Mouse (Mus musculus): Measurements from ENCODE around the gene Acbd3. TPM values are rescaled to one million over a fixed set of nuclear protein-coding genes. Genes with fewer than 3 reads are reported as not detected.

Acbd3 gene
- 10 to 100 TPM; 12.2 to 12.9 TPM for total RNA-seq (2021)
- long read RNA-seq, experiment 1, partial matches to known transcripts, result 0 of 2 reads
- long read RNA-seq, experiment 1, other reads (novel, unspliced or antisense), result 0 of 2 reads
- long read RNA-seq, experiment 2, transcript Acbd3-201 (8 exons, 3,471 nt), result major isoform, 12 of 19 reads
- long read RNA-seq, experiment 2, partial matches to known transcripts, result 4 of 19 reads
- long read RNA-seq, experiment 2, other reads (novel, unspliced or antisense), result 3 of 19 reads

DNA sequence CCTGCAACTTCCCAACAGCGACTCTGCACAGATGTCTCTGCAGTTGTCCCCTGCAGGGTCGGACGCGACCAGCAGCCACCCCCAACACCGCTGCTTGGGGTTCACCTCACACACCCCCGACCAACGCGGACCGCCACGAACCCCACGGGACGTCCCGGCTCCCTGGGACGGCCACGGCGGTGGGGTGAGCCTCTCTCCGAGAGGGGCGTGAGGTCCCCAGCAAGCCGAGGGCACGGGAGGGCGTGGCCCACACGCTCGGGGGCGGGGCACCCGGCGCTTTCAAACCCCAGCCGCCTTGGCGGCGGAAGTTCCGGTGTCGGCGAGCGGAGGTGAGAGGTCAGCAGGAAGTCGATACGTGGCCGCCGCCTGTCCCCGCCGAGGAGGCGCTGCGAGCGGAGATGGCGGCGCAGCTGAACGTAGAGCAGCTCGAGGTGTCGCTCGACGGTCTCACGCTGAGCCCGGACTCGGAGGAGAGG is at the start of gene Acbd3:
Gene Acbd3, plus strand, starts transcription at position 340 of the 476 bp plus-strand sequence.
- peak; percentile 90 for DNase-seq

DNA sequence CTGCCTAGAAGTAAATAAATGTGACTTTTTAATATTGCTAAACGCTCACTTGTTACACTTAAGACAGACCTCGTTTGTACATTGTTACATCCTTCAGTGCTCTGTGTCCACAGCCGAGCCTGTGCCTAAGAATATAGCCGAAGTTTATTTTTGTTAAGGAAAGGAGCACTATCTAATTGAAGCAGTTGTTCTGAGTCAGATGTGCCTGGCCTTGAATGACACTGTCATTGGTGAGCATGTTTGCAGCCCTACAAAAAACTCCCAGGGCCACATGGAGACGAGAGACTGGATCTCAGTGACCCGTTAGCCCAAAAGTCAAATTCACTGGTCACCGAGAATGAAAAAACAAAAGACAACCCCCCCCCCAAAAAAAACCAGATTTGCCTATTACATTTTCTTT is 34.6 kb upstream of the Acbd3 start:
- no peak for DNase-seq

GRCm38 (mm10) chr1:180696626-180697352 is 29.1 kb upstream of the Acbd3 start, which contains the start of gene Mixl1:
TSS of gene Mixl1 (minus strand) at chr1:180697034.
- DNase-seq, result no peak

DNA sequence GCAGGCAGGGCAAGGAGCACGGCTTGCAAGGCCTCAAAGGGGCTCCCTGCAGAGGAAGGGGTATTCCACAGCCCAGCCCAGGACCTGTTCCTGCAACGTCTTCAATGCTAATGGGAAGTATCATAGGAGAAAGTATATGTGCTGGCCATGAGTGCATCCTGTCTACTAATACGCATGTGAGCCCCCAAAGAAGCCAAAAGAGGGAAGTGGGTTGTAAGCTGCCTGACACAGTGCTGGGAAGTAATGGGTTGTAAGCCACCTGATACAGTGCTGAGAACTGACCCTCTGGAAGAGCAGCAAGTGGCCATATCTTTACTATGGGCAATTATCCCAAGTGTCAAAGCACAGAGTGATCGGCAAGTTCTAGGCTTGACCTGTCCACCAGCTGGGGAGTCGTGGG is 27.8 kb upstream of the Acbd3 start:
- no peak for DNase-seq

DNA sequence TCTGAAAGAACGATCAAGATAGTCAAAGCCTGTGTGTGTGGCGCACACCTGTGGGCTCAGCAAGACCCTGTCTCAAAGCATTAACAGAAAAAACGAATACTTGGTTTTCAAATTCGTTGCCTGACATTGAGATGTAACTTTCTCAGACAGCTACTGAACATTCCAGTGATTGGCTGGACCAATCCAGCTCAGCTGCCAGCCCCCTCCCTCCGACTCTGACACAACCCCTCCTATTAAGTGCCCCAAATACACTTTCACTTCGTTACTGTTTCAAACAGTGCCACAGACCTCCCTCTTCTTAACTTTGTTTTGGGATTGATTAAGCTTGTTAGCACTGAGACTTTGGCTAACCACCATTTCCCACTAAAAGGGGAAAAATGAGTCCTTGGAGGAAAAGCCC is 22.4 kb upstream of the Acbd3 start:
- no peak for DNase-seq

GRCm38 (mm10) chr1:180707368-180707767 is 18.5 kb upstream of the Acbd3 start:
- no peak for DNase-seq

DNA sequence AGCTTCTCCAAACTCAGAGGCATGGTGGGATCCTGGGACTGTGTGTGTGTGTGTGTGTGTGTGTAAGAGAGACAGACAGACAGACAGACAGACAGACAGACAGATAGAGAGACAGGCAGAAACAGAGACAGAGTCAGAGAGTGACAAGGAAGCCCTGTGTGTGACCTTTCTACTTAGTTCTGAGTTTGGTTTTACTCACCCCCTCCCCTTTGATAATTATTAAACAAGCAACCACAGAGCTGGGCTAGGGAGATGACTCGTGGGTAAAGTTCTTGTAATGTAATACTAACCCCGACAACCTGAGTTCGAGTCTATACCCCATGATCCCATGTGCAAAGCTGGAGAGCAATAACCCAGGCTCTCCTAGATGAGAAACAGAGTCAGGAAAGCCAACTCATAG is 18.0 kb upstream of the Acbd3 start:
- no peak for DNase-seq

GRCm38 (mm10) chr1:180708935-180709776 is 16.7 kb upstream of the Acbd3 start:
- no peak for DNase-seq

- no peak for DNase-seq
These were observed 7.1 kb upstream of the Acbd3 start for GRCm38 (mm10) chr1:180718756-180719155.

DNA sequence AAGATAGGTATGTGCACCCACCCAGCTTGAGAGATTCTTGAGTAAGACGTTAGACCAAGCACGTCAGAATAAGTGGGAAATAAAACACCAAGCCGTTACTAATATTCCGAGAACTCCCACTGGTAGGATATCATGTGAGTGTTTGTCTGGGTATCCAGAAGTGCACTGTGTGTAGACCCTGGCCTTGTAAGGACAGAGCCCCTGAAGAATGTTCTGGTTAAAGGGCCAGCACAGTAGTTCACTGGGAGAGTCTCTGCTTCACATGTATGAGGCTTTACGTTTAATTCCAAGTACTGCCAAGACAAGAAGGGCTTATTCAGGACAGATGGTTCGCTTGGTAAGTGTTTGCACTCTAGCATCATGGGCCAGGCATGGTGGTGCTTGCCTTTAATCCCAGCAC is 6.4 kb upstream of the Acbd3 start:
- DNase-seq, result no peak

- peak; percentile 56 for DNase-seq
These were observed 5.7 kb upstream of the Acbd3 start for GRCm38 (mm10) chr1:180719951-180720689.

DNA sequence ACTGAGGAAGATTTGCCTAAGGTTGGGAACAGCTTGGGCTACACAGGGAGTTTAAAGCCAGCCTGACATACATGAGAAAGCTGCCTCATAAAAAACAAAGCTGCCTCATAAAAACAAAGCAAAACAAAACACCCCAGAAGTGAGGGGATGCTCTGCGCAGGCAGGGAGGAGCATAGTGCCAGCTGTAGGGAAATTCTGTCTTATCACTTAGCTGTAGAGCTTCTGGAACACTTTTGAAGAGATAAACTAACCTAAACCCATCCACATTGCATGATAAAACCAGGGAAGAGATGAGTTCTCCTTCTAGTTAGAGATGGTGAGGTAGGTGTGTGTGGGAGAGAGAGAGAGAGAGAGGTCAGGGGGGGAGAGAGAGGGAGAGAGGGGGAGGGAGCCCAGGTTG is 3.2 kb upstream of the Acbd3 start:
- no peak for DNase-seq

GRCm38 (mm10) chr1:180723701-180724238 is 2.1 kb upstream of the Acbd3 start:
- DNase-seq, result no peak

DNA sequence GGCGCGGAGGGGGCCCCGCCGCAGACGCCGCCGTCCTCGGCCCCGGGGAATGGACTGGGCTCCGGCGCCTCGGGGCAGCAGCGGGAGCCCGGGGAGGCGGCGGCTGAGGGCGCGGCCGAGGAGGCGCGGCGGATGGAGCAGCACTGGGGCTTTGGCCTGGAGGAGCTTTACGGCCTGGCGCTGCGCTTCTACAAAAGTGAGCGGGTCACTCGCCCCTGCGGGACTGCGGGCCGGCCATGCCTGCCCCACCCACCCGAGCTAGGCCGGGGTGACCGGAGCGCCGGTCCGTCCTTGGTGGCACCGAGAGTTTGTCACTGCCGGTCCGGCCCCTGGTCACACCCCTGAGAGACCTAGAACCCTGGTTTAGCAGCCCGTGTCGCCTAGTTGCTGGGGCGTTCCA is 340 bp downstream of the Acbd3 start:
- DNase-seq, result no peak

DNA sequence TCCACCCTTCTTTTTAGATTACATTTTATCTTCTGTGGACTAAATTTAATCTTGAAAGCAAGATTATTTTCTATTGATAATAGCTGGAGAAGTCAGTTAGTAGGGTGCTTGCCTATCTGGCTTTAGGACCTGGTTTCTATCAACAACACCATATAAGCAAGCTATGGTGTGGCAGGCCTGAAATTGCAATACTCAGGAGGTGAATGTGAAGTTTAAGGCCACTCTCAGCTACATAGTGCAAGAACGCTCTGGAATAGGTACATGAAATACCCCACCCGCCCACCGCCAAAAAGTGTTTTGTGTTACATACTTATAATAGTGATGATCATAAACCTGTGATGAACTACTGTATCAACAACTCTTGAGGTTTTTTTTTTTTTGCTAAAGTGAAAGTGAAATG is 3.4 kb downstream of the Acbd3 start:
- DNase-seq, result no peak

GRCm38 (mm10) chr1:180747827-180748226 is 22.0 kb downstream of the Acbd3 start:
- DNase-seq, result no peak

DNA sequence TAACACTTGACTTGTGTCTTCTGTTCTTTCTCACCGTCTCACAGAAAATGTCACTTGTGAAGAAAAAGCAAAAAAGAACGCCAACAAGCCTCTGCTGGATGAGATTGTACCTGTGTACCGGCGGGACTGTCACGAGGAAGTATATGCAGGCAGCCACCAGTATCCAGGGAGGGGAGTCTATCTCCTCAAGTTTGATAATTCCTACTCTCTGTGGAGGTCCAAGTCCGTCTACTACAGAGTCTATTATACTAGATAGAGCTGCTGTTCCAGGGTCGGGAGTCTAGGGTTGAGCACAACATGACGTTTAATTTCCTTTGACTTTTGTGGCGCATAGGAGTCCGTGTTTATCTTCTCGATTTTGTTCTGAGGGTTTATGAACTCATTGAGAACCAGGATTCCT is 26.3 kb downstream of the Acbd3 start:
- DNase-seq, result no peak

DNA sequence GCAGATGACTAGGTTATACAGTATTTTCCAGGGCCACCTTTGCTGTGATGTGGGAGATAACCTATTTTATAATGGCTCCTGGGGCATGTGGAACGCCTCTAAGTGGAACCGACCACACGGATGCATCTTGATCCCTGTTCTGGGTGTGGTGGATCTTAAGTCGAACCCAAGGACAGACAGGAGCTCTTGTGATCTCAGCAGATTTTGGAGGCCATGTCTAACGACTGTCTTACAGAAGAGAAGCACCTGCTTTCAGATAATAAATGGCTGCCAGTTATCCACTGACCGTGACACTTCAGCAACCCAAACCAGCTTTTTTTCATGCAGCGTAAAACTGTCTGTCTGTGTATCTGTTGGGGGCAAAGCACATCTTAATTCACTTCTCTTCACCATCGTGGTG is 28.5 kb downstream of the Acbd3 start:
- no peak for DNase-seq

DNA sequence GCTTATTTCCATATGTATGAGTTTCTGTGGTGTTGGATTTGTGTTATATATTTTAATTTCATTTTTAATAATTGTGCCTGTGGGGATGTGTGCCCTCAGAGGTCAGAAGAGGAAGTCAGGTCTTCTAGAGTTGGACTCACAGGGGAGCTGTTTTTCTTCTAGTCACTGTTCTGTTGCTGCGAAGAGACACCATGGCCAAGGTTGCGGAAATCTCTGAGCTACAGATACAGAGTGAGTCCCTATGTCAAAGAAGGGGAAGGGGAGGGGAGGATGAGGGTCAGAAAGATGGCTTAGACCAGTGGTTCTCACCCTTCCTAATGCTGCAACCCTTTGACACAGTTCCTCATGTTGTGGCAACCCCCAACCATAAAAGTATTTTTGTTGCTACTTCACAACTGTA is 30.9 kb downstream of the Acbd3 start:
- no peak for DNase-seq

DNA sequence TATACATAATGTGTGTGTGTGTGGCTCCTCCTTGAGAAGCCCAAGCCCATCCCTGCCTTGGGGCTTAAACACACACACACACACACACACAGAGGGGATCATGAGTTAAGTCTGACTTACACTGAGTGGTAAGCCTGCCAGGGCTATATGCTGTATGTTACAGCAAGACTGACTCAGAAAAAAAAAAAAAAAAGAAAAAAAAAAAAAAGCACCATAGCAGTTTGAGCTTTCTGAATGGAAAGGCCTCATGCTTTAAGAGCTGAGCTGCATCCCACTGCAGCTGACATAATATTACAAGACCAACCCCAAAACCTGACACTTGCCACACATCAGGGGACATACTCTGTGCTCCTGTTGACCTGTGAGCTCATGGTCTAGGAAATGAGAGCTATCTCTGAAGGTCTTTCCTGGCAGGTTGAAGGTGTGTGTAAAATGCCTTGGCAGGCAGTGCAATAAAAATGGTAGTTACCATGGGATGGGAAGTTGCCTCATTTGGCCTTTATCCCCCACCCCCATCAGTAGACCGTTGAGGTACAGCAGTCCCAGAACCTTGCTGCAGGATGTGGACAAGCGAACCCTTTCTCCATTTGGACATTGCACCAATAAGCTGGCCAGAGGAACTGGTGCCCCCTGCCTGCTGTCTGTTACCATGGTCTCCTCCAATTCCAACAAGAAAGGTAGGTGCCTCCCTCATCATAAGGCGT is 31.6 kb downstream of the Acbd3 start:
- no peak for DNase-seq

- no peak for DNase-seq
These were observed 32.2 kb downstream of the Acbd3 start for GRCm38 (mm10) chr1:180757956-180758520.

All from gastrocnemius, postnatal 25 days (tissue).